Mouse (Mus musculus): Measurements from ENCODE around the gene Cnnm1. TPM values are rescaled to one million over a fixed set of nuclear protein-coding genes. Genes with fewer than 3 reads are reported as not detected.
A peak's percentile ranks its signal among the peaks of the same experiment; 100 is the strongest.

The Cnnm1 gene
- polyA plus RNA-seq, 1 experiment from 2014 or later = 2.3 TPM

DNA sequence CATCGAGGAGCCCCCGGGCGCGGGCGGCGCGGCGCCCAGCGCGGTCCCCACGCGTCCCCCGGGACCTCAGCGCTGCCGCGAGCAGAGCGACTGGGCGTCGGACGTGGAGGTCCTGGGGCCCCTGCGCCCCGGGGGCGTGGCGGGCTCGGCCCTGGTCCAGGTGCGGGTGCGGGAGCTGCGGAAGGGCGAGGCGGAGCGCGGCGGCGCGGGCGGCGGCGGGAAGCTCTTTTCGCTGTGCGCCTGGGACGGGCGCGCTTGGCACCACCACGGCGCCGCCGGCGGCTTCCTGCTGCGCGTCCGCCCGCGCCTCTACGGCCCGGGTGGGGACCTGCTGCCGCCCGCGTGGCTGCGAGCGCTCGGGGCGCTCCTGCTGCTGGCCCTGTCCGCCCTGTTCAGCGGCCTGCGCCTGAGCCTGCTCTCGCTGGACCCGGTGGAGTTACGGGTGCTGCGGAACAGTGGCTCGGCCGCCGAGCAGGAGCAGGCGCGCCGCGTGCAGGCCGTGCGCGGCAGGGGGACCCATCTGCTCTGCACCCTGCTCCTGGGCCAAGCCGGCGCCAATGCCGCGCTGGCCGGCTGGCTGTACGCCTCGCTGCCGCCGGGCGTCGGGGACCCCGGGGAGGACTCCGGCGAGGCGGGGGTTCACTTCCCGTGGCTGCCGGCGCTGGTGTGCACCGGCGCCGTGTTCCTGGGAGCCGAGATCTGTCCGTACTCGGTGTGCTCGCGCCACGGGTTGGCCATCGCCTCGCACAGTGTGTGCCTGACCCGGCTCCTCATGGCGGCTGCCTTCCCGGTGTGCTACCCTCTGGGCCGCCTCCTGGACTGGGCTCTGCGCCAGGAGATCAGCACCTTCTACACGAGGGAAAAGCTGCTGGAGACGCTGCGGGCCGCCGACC is 778 bp downstream of the Cnnm1 start:
- H3K4me3 ChIP-seq (replicated peaks; ENCODE audit: low read depth, low read length) = peak overlapping the region; percentile 80
- H3K4me1 ChIP-seq (ENCODE audit: control insufficient read depth, insufficient read depth, low read length) = 0 out of 2 replicates have a peak, but pooled peaks cover 9% of the 10 kb centered on the region
- H3K4me2 ChIP-seq (ENCODE audit: low read length) = peak overlapping the region; percentile 96

DNA sequence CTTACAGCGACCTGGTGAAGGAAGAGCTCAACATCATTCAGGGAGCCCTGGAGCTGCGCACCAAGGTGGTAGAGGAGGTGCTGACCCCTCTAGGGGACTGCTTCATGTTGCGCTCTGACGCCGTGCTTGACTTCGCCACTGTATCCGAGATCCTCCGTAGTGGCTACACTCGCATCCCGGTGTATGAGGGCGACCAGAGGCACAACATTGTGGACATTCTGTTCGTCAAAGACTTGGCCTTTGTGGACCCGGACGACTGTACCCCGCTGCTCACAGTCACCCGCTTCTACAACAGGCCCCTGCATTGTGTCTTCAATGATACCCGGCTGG is 1.4 kb downstream of the Cnnm1 start:
- H3K36me3 ChIP-seq (ENCODE audit: control insufficient read depth, insufficient read depth, low read length) = no peaks in the 10 kb centered on the region
- no peaks in the 10 kb centered on the region for H3K9me3 ChIP-seq (ENCODE audit: control insufficient read depth, low read length)
- H3K4me3 ChIP-seq (replicated peaks; ENCODE audit: low read depth, low read length) = peak overlapping the region; percentile 80
- peak overlapping the region; percentile 96 for H3K4me2 ChIP-seq (ENCODE audit: low read length)
- 0 out of 2 replicates have a peak, but pooled peaks cover 9% of the 10 kb centered on the region for H3K4me1 ChIP-seq (ENCODE audit: control insufficient read depth, insufficient read depth, low read length)
- H3K9ac ChIP-seq (replicated peaks; ENCODE audit: low read length) = peak overlapping the region; percentile 74
- DNase-seq (peak; percentile 55), ATAC-seq (ENCODE audit: low FRiP score, low TSS enrichment) (no peak; the same call in 1 of the 2 replicates)
- H3K27ac ChIP-seq (replicated peaks; ENCODE audit: low read depth, low read length) = peak overlapping the region; percentile 80
- peaks cover 19% of the 10 kb centered on the region; the same call in 1 of the 2 replicates for H3K27me3 ChIP-seq (ENCODE audit: control insufficient read depth, insufficient read depth, low read length)
- WGBS = 13% methylated on average over 17 of the region's 17 CpGs

More for the DNA sequence above, 778 bp downstream of the Cnnm1 start:
- Histone ChIP-seq H3K9me3 (ENCODE audit: control insufficient read depth, low read length) (no peaks in the 10 kb centered on the region), H3K27me3 (ENCODE audit: control insufficient read depth, insufficient read depth, low read length) (peaks cover 19% of the 10 kb centered on the region; the same call in 1 of the 2 replicates), H3K27ac (replicated peaks; ENCODE audit: low read depth, low read length) (peak overlapping the region; percentile 80), H3K9ac (replicated peaks; ENCODE audit: low read length) (peak overlapping the region; percentile 74), H3K36me3 (ENCODE audit: control insufficient read depth, insufficient read depth, low read length) (no peaks in the 10 kb centered on the region)
- ATAC-seq (ENCODE audit: low FRiP score, low TSS enrichment) = peak; percentile 69
- DNase-seq = peak; percentile 76
- under 1% methylated on average over 108 of the region's 118 CpGs for WGBS

DNA sequence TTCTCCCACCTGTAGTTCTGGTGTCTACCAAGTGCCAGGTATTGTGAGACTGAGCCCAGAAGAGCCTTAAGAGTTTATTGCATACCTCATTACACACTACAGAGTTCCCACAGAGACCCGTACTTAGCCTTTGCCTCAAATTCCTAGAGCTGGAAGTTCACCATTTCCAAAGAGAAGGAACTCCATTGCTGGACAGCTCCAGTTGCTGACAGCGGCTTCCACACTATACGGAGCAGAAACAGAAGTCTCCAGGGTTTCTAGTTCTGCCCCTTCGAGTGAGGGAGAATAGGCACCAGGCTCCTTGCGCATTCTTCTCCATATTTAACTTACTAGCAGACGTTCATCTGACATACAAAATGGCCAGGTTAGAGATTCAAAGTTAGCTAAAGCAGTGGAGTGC is 2.0 kb downstream of the Cnnm1 start:
- H3K9ac ChIP-seq (replicated peaks; ENCODE audit: low read length) = no peak overlapping the region
- H3K27ac ChIP-seq (replicated peaks; ENCODE audit: low read depth, low read length) = no peak overlapping the region
- DNase-seq (no peak), ATAC-seq (ENCODE audit: low FRiP score, low TSS enrichment) (no peak)
- H3K36me3 ChIP-seq (ENCODE audit: control insufficient read depth, insufficient read depth, low read length) = no peaks in the 10 kb centered on the region
- peak overlapping the region; percentile 96 for H3K4me2 ChIP-seq (ENCODE audit: low read length)
- peak overlapping the region; percentile 80; the same call in 1 of the 2 replicates for H3K4me3 ChIP-seq (replicated peaks; ENCODE audit: low read depth, low read length)
- H3K9me3 ChIP-seq (ENCODE audit: control insufficient read depth, low read length) = no peaks in the 10 kb centered on the region
- peaks cover 19% of the 10 kb centered on the region; the same call in 1 of the 2 replicates for H3K27me3 ChIP-seq (ENCODE audit: control insufficient read depth, insufficient read depth, low read length)
- H3K4me1 ChIP-seq (ENCODE audit: control insufficient read depth, insufficient read depth, low read length) = 0 out of 2 replicates have a peak, but pooled peaks cover 9% of the 10 kb centered on the region
- 61% methylated on average over 6 of the region's 6 CpGs for WGBS

DNA sequence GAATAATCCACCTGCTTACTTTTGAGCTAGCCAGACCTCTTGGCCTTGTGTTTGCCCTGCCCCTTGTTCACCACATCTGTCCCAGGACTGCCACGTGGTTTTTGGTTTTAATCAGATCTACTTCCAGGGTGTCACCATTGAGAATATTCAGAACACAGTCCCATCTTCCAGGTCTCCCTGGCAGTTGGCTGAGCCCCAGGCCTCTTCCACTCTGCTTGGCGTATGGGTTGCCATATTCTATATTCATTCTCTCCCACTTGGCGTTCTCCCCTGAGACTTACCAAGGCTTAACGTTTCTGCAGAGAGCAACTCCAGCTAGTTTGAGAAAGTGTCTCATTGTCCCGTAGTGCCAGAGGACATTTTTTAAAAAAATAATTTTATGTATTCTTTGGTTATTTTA is 2.7 kb downstream of the Cnnm1 start:
- H3K36me3 ChIP-seq (ENCODE audit: control insufficient read depth, insufficient read depth, low read length) = no peaks in the 10 kb centered on the region
- ATAC-seq (ENCODE audit: low FRiP score, low TSS enrichment) (no peak), DNase-seq (no peak)
- H3K4me3 ChIP-seq (replicated peaks; ENCODE audit: low read depth, low read length) = no peak overlapping the region
- H3K9ac ChIP-seq (replicated peaks; ENCODE audit: low read length) = no peak overlapping the region
- 91% methylated on average over 5 of the region's 5 CpGs for WGBS
- H3K27ac ChIP-seq (replicated peaks; ENCODE audit: low read depth, low read length) = no peak overlapping the region
- no peaks in the 10 kb centered on the region for H3K9me3 ChIP-seq (ENCODE audit: control insufficient read depth, low read length)
- H3K4me2 ChIP-seq (ENCODE audit: low read length) = no peak overlapping the region
- 0 out of 2 replicates have a peak, but pooled peaks cover 9% of the 10 kb centered on the region for H3K4me1 ChIP-seq (ENCODE audit: control insufficient read depth, insufficient read depth, low read length)
- peaks cover 19% of the 10 kb centered on the region; the same call in 1 of the 2 replicates for H3K27me3 ChIP-seq (ENCODE audit: control insufficient read depth, insufficient read depth, low read length)

DNA sequence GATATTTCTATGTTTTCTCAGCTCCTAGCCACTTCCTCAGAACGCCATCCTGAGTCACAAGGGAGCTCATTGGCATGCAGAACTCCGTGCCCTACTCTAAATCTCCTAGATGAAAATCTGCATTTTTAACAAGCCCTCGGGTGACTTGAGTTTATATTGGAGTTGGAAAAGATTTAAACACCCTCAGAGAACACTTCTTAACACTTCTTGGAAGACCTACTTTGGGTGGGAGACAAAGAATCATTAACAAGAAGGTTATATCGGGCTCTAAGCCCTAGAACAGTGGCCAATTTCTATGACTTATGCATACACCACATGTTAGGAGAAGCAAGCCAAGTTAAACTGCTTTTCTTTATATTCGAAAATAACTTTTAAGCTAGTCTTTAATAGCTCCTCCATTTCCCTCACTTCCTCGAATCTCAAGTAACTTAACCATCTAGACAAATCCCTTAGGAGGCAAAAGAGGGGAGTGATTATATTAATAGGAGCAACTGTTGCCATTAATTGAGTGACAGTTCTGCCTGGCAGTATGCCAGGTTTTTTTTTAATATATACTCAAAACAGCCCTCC is 4.5 kb downstream of the Cnnm1 start:
- Histone ChIP-seq H3K4me1 (ENCODE audit: control insufficient read depth, insufficient read depth, low read length) (0 out of 2 replicates have a peak, but pooled peaks cover 9% of the 10 kb centered on the region), H3K4me3 (replicated peaks; ENCODE audit: low read depth, low read length) (no peak overlapping the region), H3K4me2 (ENCODE audit: low read length) (no peak overlapping the region), H3K9me3 (ENCODE audit: control insufficient read depth, low read length) (no peaks in the 10 kb centered on the region), H3K9ac (replicated peaks; ENCODE audit: low read length) (no peak overlapping the region), H3K27ac (replicated peaks; ENCODE audit: low read depth, low read length) (no peak overlapping the region), H3K36me3 (ENCODE audit: control insufficient read depth, insufficient read depth, low read length) (no peaks in the 10 kb centered on the region), H3K27me3 (ENCODE audit: control insufficient read depth, insufficient read depth, low read length) (peaks cover 19% of the 10 kb centered on the region; the same call in 1 of the 2 replicates)
- no peak for DNase-seq
- 85% methylated on average over 6 of the region's 6 CpGs for WGBS
- ATAC-seq (ENCODE audit: low FRiP score, low TSS enrichment) = no peak

DNA sequence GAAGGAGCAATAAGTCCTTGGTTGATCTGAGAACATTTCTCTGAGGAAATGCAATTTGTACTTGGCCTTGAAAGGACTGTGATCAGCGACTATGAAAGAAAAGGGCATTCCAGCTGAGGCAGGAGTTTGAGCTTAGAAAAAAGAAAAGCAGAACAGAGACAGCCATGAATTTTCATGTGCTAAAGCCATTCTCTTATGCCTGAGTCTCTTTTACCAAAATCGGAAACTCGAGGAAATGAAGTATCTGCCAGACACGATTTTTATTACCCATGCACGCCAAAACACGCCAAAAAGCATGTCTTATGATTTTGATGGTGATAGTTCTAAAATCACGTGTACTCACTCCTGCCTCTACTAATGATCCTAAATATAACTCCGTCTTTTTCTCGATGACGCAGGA is 11.3 kb downstream of the Cnnm1 start:
- no peaks in the 10 kb centered on the region for H3K4me1 ChIP-seq (ENCODE audit: control insufficient read depth, insufficient read depth, low read length)
- H3K27me3 ChIP-seq (ENCODE audit: control insufficient read depth, insufficient read depth, low read length) = no peaks in the 10 kb centered on the region
- no peak overlapping the region for H3K4me2 ChIP-seq (ENCODE audit: low read length)
- DNase-seq (no peak), ATAC-seq (ENCODE audit: low FRiP score, low TSS enrichment) (no peak)
- H3K36me3 ChIP-seq (ENCODE audit: control insufficient read depth, insufficient read depth, low read length) = no peaks in the 10 kb centered on the region
- no peak overlapping the region for H3K27ac ChIP-seq (replicated peaks; ENCODE audit: low read depth, low read length)
- WGBS = 89% methylated on average over 10 of the region's 10 CpGs
- H3K4me3 ChIP-seq (replicated peaks; ENCODE audit: low read depth, low read length) = no peak overlapping the region
- H3K9me3 ChIP-seq (ENCODE audit: control insufficient read depth, low read length) = no peaks in the 10 kb centered on the region
- H3K9ac ChIP-seq (replicated peaks; ENCODE audit: low read length) = no peak overlapping the region

DNA sequence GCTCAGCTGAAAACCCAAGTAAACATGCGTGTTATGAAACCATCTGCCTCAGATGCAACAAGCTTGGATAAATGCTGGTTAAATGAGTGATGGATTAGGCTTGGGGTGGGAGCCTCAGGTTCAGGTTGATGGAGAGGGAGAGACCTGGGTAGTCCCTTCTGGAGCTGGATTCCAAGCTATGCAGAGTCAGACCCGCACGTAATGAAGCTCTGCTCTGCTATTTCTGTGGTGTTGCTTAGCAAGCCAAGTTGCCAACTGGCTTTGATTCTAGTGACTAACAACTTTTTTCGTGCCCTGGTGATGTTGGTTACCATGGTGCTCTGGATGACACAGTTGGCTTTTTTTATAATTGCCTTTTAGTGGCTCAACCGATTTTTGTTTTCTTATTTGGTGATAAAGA is 11.9 kb downstream of the Cnnm1 start:
- no peak overlapping the region for H3K4me3 ChIP-seq (replicated peaks; ENCODE audit: low read depth, low read length)
- H3K27me3 ChIP-seq (ENCODE audit: control insufficient read depth, insufficient read depth, low read length) = no peaks in the 10 kb centered on the region
- no peak overlapping the region for H3K9ac ChIP-seq (replicated peaks; ENCODE audit: low read length)
- DNase-seq (no peak), ATAC-seq (ENCODE audit: low FRiP score, low TSS enrichment) (no peak)
- H3K27ac ChIP-seq (replicated peaks; ENCODE audit: low read depth, low read length) = no peak overlapping the region
- H3K36me3 ChIP-seq (ENCODE audit: control insufficient read depth, insufficient read depth, low read length) = no peaks in the 10 kb centered on the region
- no peaks in the 10 kb centered on the region for H3K4me1 ChIP-seq (ENCODE audit: control insufficient read depth, insufficient read depth, low read length)
- no peak overlapping the region for H3K4me2 ChIP-seq (ENCODE audit: low read length)
- no peaks in the 10 kb centered on the region for H3K9me3 ChIP-seq (ENCODE audit: control insufficient read depth, low read length)
- WGBS = 90% methylated on average over 5 of the region's 5 CpGs

DNA sequence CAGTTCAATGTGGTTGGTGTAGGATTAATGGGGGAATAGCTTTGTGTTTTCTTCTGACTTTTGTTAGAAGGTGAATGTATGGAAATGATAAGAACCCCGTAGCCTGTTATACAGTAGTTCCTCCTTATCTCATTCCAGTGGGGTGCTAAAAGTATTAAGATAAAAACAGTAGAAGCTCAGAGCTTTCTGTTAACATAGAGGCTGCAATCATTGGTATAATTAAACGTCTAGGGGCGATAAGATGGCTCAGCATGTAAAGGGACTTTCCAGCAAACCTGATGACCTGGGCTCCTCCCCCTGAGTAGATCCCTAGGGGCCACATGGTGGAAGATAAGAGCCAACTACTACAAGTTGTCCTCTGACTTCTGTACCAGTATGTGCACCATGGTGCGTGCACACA is 12.8 kb downstream of the Cnnm1 start:
- Histone ChIP-seq H3K36me3 (ENCODE audit: control insufficient read depth, insufficient read depth, low read length) (no peaks in the 10 kb centered on the region), H3K4me3 (replicated peaks; ENCODE audit: low read depth, low read length) (no peak overlapping the region), H3K9ac (replicated peaks; ENCODE audit: low read length) (no peak overlapping the region), H3K4me1 (ENCODE audit: control insufficient read depth, insufficient read depth, low read length) (no peaks in the 10 kb centered on the region), H3K4me2 (ENCODE audit: low read length) (no peak overlapping the region), H3K27ac (replicated peaks; ENCODE audit: low read depth, low read length) (no peak overlapping the region), H3K27me3 (ENCODE audit: control insufficient read depth, insufficient read depth, low read length) (no peaks in the 10 kb centered on the region), H3K9me3 (ENCODE audit: control insufficient read depth, low read length) (no peaks in the 10 kb centered on the region)
- DNase-seq (no peak), ATAC-seq (ENCODE audit: low FRiP score, low TSS enrichment) (no peak)
- WGBS = 91% methylated on average over 4 of the region's 4 CpGs

All from midbrain, embryonic 14.5 days (tissue).